Mouse (Mus musculus): ENCODE measurements around the gene Nipsnap1. TPM values are rescaled to one million over a fixed set of nuclear protein-coding genes. Genes with fewer than 3 reads are reported as not detected.

The Nipsnap1 gene
- total RNA-seq, 2 experiments from 2014 or later: 102 TPM

Small RNAs within 50 kb of the gene (microRNA-seq; reads per million reads assigned to microRNA genes)
- gene Mir6918: 7.8 reads per million, percentile 20 among the genes with 10 or more reads in this experiment

Other genes with a start within 250 kb of the Nipsnap1 start
- gene Ascc2, start 236.2 kb upstream of the Nipsnap1 start, total RNA-seq (2021): 10 to 100 TPM; 27.3 to 28.3 TPM
- gene Uqcr10, start 169.6 kb upstream of the Nipsnap1 start, total RNA-seq (2021): 100 to 1,000 TPM; 253 to 282 TPM
- gene Zmat5, start 169.3 kb upstream of the Nipsnap1 start, total RNA-seq (2021): 10 to 100 TPM; 24.9 to 31.3 TPM
- 1 to 10 TPM; 2.2 to 4.3 TPM for gene Cabp7, start 127.2 kb upstream of the Nipsnap1 start, total RNA-seq (2021)
- gene Nf2, start 24.4 kb upstream of the Nipsnap1 start, total RNA-seq (2021): 100 to 1,000 TPM; 155 to 162 TPM
- gene Thoc5, start 21.4 kb downstream of the Nipsnap1 start, total RNA-seq (2021): 10 to 100 TPM; 58.1 to 61.4 TPM
- 1 to 10 TPM; 3.2 to 4.8 TPM for gene Nefh, start 74.1 kb downstream of the Nipsnap1 start, total RNA-seq (2021)
- 100 to 1,000 TPM; 110 to 115 TPM for gene Ap1b1, start 112.9 kb downstream of the Nipsnap1 start, total RNA-seq (2021)
- gene Rasl10a, start 184.2 kb downstream of the Nipsnap1 start, total RNA-seq (2021): 10 to 100 TPM; 20.0 to 20.1 TPM
- 10 to 100 TPM; 37.8 to 42.0 TPM for gene Gas2l1, start 191.4 kb downstream of the Nipsnap1 start, total RNA-seq (2021)
- gene Rhbdd3, start 225.0 kb downstream of the Nipsnap1 start, total RNA-seq (2021): 10 to 100 TPM; 26.1 to 28.1 TPM
- 100 to 1,000 TPM; 380 to 389 TPM for gene Ewsr1, start 225.3 kb downstream of the Nipsnap1 start, total RNA-seq (2021)

Data from left cerebral cortex, postnatal 4 days (tissue).